Mouse (Mus musculus): ENCODE data around the gene Fry.

- TF ChIP-seq CTCF (IDR thresholded peaks at IDR 0.05) (no peak), EP300 (IDR thresholded peaks at IDR 0.05; ENCODE audit: insufficient read depth, low read depth, low read length) (no peak), POLR2A (IDR thresholded peaks at IDR 0.05; ENCODE audit: insufficient read depth, low read depth, low read length) (no peak)
These were observed 3.7 kb upstream of the Fry start for GRCm38 (mm10) chr5:150114778-150115177.
